Mouse (Mus musculus): Measurements from ENCODE around the gene Cox5b.
"Not testable (repeated sequence)": the region's sequence is repeated elsewhere in the genome, so short reads cannot be mapped to it uniquely, and the experiment has no call there.

The Cox5b gene

GRCm38 (mm10) chr1:36691271-36692155 is at the start of gene Cox5b:
Cox5b (plus strand) TSS chr1:36691449.
- peak; percentile 89 to 95 for DNase-seq (ENCODE audit: low spot score in 2 of 2)

- no peak for DNase-seq (ENCODE audit: low spot score in 2 of 2)
Measured at GRCm38 (mm10) chr1:36643957-36644614, 47.2 kb upstream of the Cox5b start.

GRCm38 (mm10) chr1:36644615-36645007 is 46.6 kb upstream of the Cox5b start:
- no peak for DNase-seq (ENCODE audit: low spot score in 2 of 2)

GRCm38 (mm10) chr1:36646285-36646684 is 45.0 kb upstream of the Cox5b start:
- DNase-seq (ENCODE audit: low spot score in 2 of 2): no peak

GRCm38 (mm10) chr1:36647631-36648030 is 43.6 kb upstream of the Cox5b start:
- peak in 1 of 2 experiments; percentile 58 for DNase-seq (ENCODE audit: low spot score in 2 of 2)

GRCm38 (mm10) chr1:36655039-36655438 is 36.2 kb upstream of the Cox5b start:
- DNase-seq (ENCODE audit: low spot score in 2 of 2): no peak

GRCm38 (mm10) chr1:36656233-36656632 is 35.0 kb upstream of the Cox5b start:
- no peak for DNase-seq (ENCODE audit: low spot score in 2 of 2)

- DNase-seq (ENCODE audit: low spot score in 2 of 2): no peak
Measured at GRCm38 (mm10) chr1:36657658-36658415, 33.4 kb upstream of the Cox5b start.

GRCm38 (mm10) chr1:36658621-36659399 is 32.4 kb upstream of the Cox5b start:
- DNase-seq (ENCODE audit: low spot score in 2 of 2): no peak

- DNase-seq (ENCODE audit: low spot score in 2 of 2): peak in 1 of 2 experiments; percentile 12
Measured at GRCm38 (mm10) chr1:36664457-36664856, 26.8 kb upstream of the Cox5b start.

GRCm38 (mm10) chr1:36665165-36665723 is 26.0 kb upstream of the Cox5b start:
- no peak for DNase-seq (ENCODE audit: low spot score in 2 of 2)

- no peak for DNase-seq (ENCODE audit: low spot score in 2 of 2)
Measured at GRCm38 (mm10) chr1:36665934-36666333, 25.3 kb upstream of the Cox5b start.

GRCm38 (mm10) chr1:36668007-36668406 is 23.2 kb upstream of the Cox5b start:
- DNase-seq (ENCODE audit: low spot score in 2 of 2): not testable (repeated sequence)

GRCm38 (mm10) chr1:36670256-36670655 is 21.0 kb upstream of the Cox5b start:
- DNase-seq (ENCODE audit: low spot score in 2 of 2): no peak

GRCm38 (mm10) chr1:36671260-36671659 is 20.0 kb upstream of the Cox5b start:
- DNase-seq (ENCODE audit: low spot score in 2 of 2): no peak

- DNase-seq (ENCODE audit: low spot score in 2 of 2): no peak
Measured at GRCm38 (mm10) chr1:36672648-36673350, 18.4 kb upstream of the Cox5b start.

- DNase-seq (ENCODE audit: low spot score in 2 of 2): no peak
Measured at GRCm38 (mm10) chr1:36674936-36675335, 16.3 kb upstream of the Cox5b start.

- no peak for DNase-seq (ENCODE audit: low spot score in 2 of 2)
Measured at GRCm38 (mm10) chr1:36680893-36681292, 10.4 kb upstream of the Cox5b start.

- DNase-seq (ENCODE audit: low spot score in 2 of 2): no peak
Measured at GRCm38 (mm10) chr1:36682620-36683355, 8.5 kb upstream of the Cox5b start, which contains the start of gene Fam178b. Fam178b (minus strand) TSS chr1:36683183.

All from urinary bladder, adult 18-20 months (tissue).